8 mouse cellular contexts compared by ENCODE assay signal in the genomic region with DNA sequence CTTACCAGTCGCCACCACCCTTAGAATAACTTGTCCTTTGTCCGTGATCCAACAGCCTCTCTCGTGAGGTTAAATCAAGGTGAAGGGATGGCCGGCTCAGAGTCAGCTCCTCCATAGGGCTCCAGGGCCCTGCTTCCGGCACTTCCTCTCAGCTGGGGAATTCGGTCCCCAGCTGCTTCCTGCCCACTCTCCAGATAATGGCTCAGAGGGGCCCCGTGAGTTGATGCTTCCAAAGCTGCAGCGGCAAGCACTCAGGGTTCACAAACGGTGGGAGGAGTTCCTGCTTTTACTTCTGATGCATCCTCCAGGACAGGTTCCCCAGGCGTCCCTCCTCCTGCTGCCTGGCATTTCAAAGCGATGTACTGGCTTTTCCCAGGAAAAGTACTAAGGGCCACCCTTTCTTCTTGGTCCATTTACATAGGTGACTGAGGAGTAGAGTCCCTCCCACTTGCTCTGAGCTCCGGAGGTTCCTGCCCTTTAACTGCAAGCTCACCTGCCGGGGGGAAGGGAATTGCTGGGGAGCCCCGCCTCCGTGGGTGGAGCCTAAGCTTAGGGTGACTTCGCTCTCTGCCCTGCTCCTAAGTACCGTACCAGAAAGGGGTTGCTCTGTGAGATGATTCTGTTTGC.
DNase-seq lines count a peak whose midpoint lies in the region; ATAC-seq lines count a peak whose summit lies in the region.

No protein-coding gene starts in this region.

- no peaks in the 10 kb centered on the region for H3K27me3 ChIP-seq in embryonic facial prominence, embryonic 15.5 days
- no peaks in the 10 kb centered on the region for H3K27me3 ChIP-seq in limb, embryonic 10.5 days (ENCODE audit: low read depth, poor library complexity, severe bottlenecking)
- H3K27me3 ChIP-seq in midbrain, embryonic 10.5 days (ENCODE audit: low read depth, poor library complexity, severe bottlenecking): no peaks in the 10 kb centered on the region

- H3K4me2 ChIP-seq in embryonic facial prominence, embryonic 15.5 days (replicated peaks): peak overlapping the region; percentile 33

- DNase-seq in WW6 (ENCODE audit: low read depth, low spot score): peak; percentile 90
- DNase-seq in limb, embryonic 10.5 days (ENCODE audit: low spot score): peak; percentile 61
- DNase-seq in midbrain, embryonic 10.5 days (ENCODE audit: low spot score): peak; percentile 33
- DNase-seq in urinary bladder, adult 2 months (ENCODE audit: low spot score): peak; percentile 49
- no peak for DNase-seq in right cerebral cortex, postnatal 36 days (ENCODE audit: low spot score in 2 of 2)
- no peak for DNase-seq in right cerebral cortex, adult 2 months (ENCODE audit: low spot score in 2 of 2)

- H3K9me3 ChIP-seq in embryonic facial prominence, embryonic 15.5 days (replicated peaks): no peaks in the 10 kb centered on the region
- H3K9me3 ChIP-seq in limb, embryonic 10.5 days (replicated peaks): no peaks in the 10 kb centered on the region
- no peaks in the 10 kb centered on the region for H3K9me3 ChIP-seq in midbrain, embryonic 10.5 days (replicated peaks)

- ATAC-seq in embryonic facial prominence, embryonic 15.5 days (ENCODE audit: insufficient number of reproducible peaks, low FRiP score, low TSS enrichment, low read depth): peak; percentile 63; the same call in 1 of the 2 replicates
- ATAC-seq in hematopoietic stem cell, adult 5-6 weeks (replicated peaks in 1 of 2; ENCODE audit: insufficient read depth in 1 of 2, low FRiP score in 2 of 2, low TSS enrichment in 1 of 2, low read depth in 1 of 2, poor library complexity in 2 of 2, severe bottlenecking in 2 of 2): peak; percentile 62 to 82

- no peaks in the 10 kb centered on the region for H3K36me3 ChIP-seq in embryonic facial prominence, embryonic 15.5 days
- H3K36me3 ChIP-seq in limb, embryonic 10.5 days: peaks cover 21% of the 10 kb centered on the region
- H3K36me3 ChIP-seq in midbrain, embryonic 10.5 days: peaks cover 65% of the 10 kb centered on the region

- no peak overlapping the region for H3K9ac ChIP-seq in embryonic facial prominence, embryonic 15.5 days

- H3K4me1 ChIP-seq in embryonic facial prominence, embryonic 15.5 days: peaks cover 12% of the 10 kb centered on the region
- H3K4me1 ChIP-seq in limb, embryonic 10.5 days: peaks cover 22% of the 10 kb centered on the region
- H3K4me1 ChIP-seq in midbrain, embryonic 10.5 days: peaks cover 22% of the 10 kb centered on the region

- WGBS in embryonic facial prominence, embryonic 15.5 days: 10% methylated on average over 17 of the region's 17 CpGs
- WGBS in limb, embryonic 10.5 days: 5% methylated on average over 17 of the region's 17 CpGs
- 8% methylated on average over 17 of the region's 17 CpGs for WGBS in midbrain, embryonic 10.5 days

- H3K27ac ChIP-seq in embryonic facial prominence, embryonic 15.5 days (replicated peaks): no peak overlapping the region
- H3K27ac ChIP-seq in limb, embryonic 10.5 days: peak overlapping the region; percentile 8; the same call in 1 of the 2 replicates
- H3K27ac ChIP-seq in midbrain, embryonic 10.5 days (replicated peaks): peak overlapping the region; percentile 63

- H3K4me3 ChIP-seq in embryonic facial prominence, embryonic 15.5 days (replicated peaks): peak overlapping the region; percentile 23
- H3K4me3 ChIP-seq in limb, embryonic 10.5 days: peak overlapping the region; percentile 34
- H3K4me3 ChIP-seq in midbrain, embryonic 10.5 days: peak overlapping the region; percentile 24; the same call in 1 of the 2 replicates

Comparison
In these comparisons a context has a peak if more than half of its experiments do, and no peak if none do; other contexts are left out.
1. DNase-seq: peak in WW6 (single experiment), limb, embryonic 10.5 days (single experiment), midbrain, embryonic 10.5 days (single experiment) and urinary bladder, adult 2 months (single experiment); none in right cerebral cortex, postnatal 36 days (0 of 2) and right cerebral cortex, adult 2 months (0 of 2).
2. Peak in every context shown above with its lines, with median percentiles within 50 percentile points of each other: H3K4me3 ChIP-seq.